23 mouse cellular contexts compared by ENCODE assay signal in the genomic region with DNA sequence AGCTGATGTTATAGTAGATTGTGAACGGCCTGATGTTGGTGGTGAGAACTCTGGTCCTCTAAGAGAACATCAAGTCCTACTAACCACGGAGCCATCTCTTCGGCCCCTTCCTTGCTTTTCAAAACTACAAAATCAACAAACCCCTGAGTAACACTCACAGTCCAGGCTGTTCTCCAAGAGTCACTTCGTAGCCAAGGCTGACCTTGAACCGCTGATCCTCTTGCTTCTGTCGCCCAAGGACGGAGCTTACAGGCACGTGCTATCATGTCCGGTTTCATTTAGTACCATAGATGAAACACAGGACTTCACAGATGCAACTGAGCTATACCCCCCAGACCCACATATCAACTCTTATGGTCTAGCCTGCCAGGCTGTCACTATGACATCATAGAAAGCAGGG.
"Had no signal": no experiment of that assay in that cellular context is flagged by ENCODE, and none has a peak within 500 bp of the region (broad histone marks: within the 10 kb centered on the region; RNA-seq: fewer than 3 reads in every experiment).

No protein-coding gene starts in this region.

- H3K27ac ChIP-seq: gastrocnemius, adult 2 months; heart, embryonic 10.5 days; hindbrain, embryonic 10.5 days; hindbrain, embryonic 14.5 days; intestine, embryonic 15.5 days; limb, embryonic 13.5 days; limb, embryonic 15.5 days; liver, embryonic 12.5 days; liver, embryonic 14.5 days had no signal

- H3K9ac ChIP-seq: heart, embryonic 12.5 days; hindbrain, embryonic 14.5 days; intestine, embryonic 15.5 days; limb, embryonic 13.5 days; limb, embryonic 15.5 days; liver, embryonic 12.5 days; liver, embryonic 14.5 days had no signal

- ATAC-seq: inflammation-experienced regulatory T-cells, adult 6 months; intestine, embryonic 15.5 days; intestine, postnatal 0 days; liver, embryonic 12.5 days had no signal

- H3K36me3 ChIP-seq: heart, embryonic 10.5 days; heart, embryonic 12.5 days; hindbrain, embryonic 10.5 days; intestine, embryonic 15.5 days; limb, embryonic 13.5 days; limb, embryonic 15.5 days; liver, embryonic 12.5 days had no signal

- DNase-seq: gastrocnemius, adult 2 months; gastrocnemius, postnatal 10 days; gastrocnemius, postnatal 25 days; heart, adult 18-20 months; heart, postnatal 10 days; heart, postnatal 4 days; kidney, adult 18-20 months; kidney, adult 8-10 months; kidney, postnatal 10 days; kidney, postnatal 25 days; layer of hippocampus, adult 9-11 months; layer of hippocampus, postnatal 36 days had no signal

- H3K27me3 ChIP-seq: intestine, embryonic 15.5 days; liver, embryonic 12.5 days had no signal

- H3K4me1 ChIP-seq: heart, embryonic 10.5 days; intestine, embryonic 15.5 days; liver, embryonic 12.5 days had no signal

- H3K4me3 ChIP-seq: gastrocnemius, adult 2 months; heart, embryonic 10.5 days; heart, embryonic 12.5 days; hindbrain, embryonic 10.5 days; intestine, embryonic 15.5 days; limb, embryonic 13.5 days; limb, embryonic 15.5 days; liver, embryonic 12.5 days had no signal

- H3K4me2 ChIP-seq: heart, embryonic 12.5 days; hindbrain, embryonic 14.5 days; intestine, embryonic 15.5 days; limb, embryonic 13.5 days; limb, embryonic 15.5 days; liver, embryonic 12.5 days had no signal

- H3K9me3 ChIP-seq: heart, embryonic 10.5 days; heart, embryonic 12.5 days; hindbrain, embryonic 10.5 days; intestine, embryonic 15.5 days; limb, embryonic 13.5 days; limb, embryonic 15.5 days; liver, embryonic 12.5 days had no signal
